Mouse (Mus musculus) retina, postnatal 7 days (tissue): ENCODE measurements around the gene Olfr1564.
"Not testable (repeated sequence)": the region's sequence is repeated elsewhere in the genome, so short reads cannot be mapped to it uniquely, and the experiment has no call there.

ENCODE experiments used
- DNase-seq: peaks from one replicate; pipeline ENCODE4 v3.0.0-alpha.2; 2012; ENCODE audit warnings: low read depth, low spot score

The Olfr1564 gene

GRCm38 (mm10) chr17:33221590-33221989 is at the start of gene Olfr1564:
Gene Olfr1564, minus strand, starts transcription at chr17:33221690.
- no peak for DNase-seq

GRCm38 (mm10) chr17:33268907-33269306 is 47.4 kb upstream of the Olfr1564 start:
- DNase-seq: no peak

GRCm38 (mm10) chr17:33264376-33264775 is 42.9 kb upstream of the Olfr1564 start, which contains the start of gene Olfr63:
Gene Olfr63, plus strand, starts transcription at chr17:33264676.
- no peak for DNase-seq

GRCm38 (mm10) chr17:33255319-33255657 is 33.8 kb upstream of the Olfr1564 start:
- DNase-seq: not testable (repeated sequence)

- DNase-seq: not testable (repeated sequence)
These were observed 33.2 kb upstream of the Olfr1564 start, which contains the start of gene Zfp955a for GRCm38 (mm10) chr17:33254530-33255318. Gene Zfp955a, minus strand, starts transcription at chr17:33255145.

GRCm38 (mm10) chr17:33236646-33237045 is 15.2 kb upstream of the Olfr1564 start:
- DNase-seq: not testable (repeated sequence)

- DNase-seq: not testable (repeated sequence)
These were observed 30.5 kb downstream of the Olfr1564 start, which contains the start of gene Olfr239 for GRCm38 (mm10) chr17:33191002-33191401. Gene Olfr239, plus strand, starts transcription at chr17:33191302.

GRCm38 (mm10) chr17:33168147-33168546 is 53.3 kb downstream of the Olfr1564 start, which contains the start of gene Olfr55:
Gene Olfr55, plus strand, starts transcription at chr17:33168447.
- not testable (repeated sequence) for DNase-seq
